In the genomic region with DNA sequence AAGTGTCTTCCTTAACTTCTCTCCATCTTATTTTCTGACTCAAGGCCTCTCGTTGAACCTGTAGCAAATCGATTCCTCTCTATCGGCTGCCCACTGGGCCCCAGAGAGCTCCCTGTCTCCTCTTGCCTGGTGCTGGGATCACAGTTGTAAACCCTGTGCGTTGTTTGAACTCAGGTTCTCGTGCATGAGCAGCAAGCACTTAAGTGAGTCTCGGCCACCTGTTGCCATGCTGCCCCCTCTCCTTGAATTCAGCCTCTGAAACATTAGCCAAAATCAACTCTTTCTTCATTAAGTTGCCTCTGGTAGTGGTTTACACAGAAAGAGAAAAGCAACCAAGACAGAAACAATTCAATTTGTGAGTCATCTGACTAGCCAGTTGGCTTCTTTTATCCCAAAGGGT, we compare ENCODE assay signal across 14 mouse cellular contexts.
DNase-seq lines count a peak whose midpoint lies in the region; ATAC-seq and TF ChIP-seq lines count a peak whose summit lies in the region.
"Had no signal": no experiment of that assay in that cellular context is flagged by ENCODE, and none has a peak within 500 bp of the region (broad histone marks: within the 10 kb centered on the region; RNA-seq: fewer than 3 reads in every experiment).

No protein-coding gene starts in this region.

- TF ChIP-seq EP300 in lung, postnatal 0 days (IDR thresholded peaks at IDR 0.05): no peak

- no peak for DNase-seq in forebrain, embryonic 10.5 days (ENCODE audit: extremely low spot score, low spot score)
- DNase-seq in forebrain, postnatal 0 days: no peak
- DNase-seq in heart, postnatal 25 days (ENCODE audit: low spot score): no peak
- no peak for DNase-seq in lung, embryonic 14.5 days
- DNase-seq in lung, postnatal 0 days (ENCODE audit: low spot score): no peak
- DNase-seq in spleen, postnatal 14 days (ENCODE audit: low spot score in 2 of 2): no peak
- DNase-seq: cerebellum, adult 9-11 months; right cerebral cortex, adult 18-20 months; thymus, postnatal 14 days had no signal

- H3K4me1 ChIP-seq in forebrain, embryonic 10.5 days: peaks cover 28% of the 10 kb centered on the region
- no peaks in the 10 kb centered on the region for H3K4me1 ChIP-seq in forebrain, postnatal 0 days (ENCODE audit: insufficient read depth)
- H3K4me1 ChIP-seq in heart, embryonic 15.5 days (replicated peaks): peaks cover 15% of the 10 kb centered on the region
- peaks cover 27% of the 10 kb centered on the region for H3K4me1 ChIP-seq in lung, embryonic 14.5 days (ENCODE audit: insufficient read depth)
- H3K4me1 ChIP-seq in lung, postnatal 0 days (ENCODE audit: insufficient read depth, low read depth, low read length): peaks cover 16% of the 10 kb centered on the region; the same call in 1 of the 2 replicates

- peak overlapping the region; percentile 37; the same call in 1 of the 2 replicates for H3K27ac ChIP-seq in forebrain, embryonic 10.5 days
- H3K27ac ChIP-seq in forebrain, postnatal 0 days (ENCODE audit: low read depth, low read length): no peak overlapping the region
- peak overlapping the region; percentile 69; the same call in 1 of the 2 replicates for H3K27ac ChIP-seq in heart, embryonic 15.5 days
- H3K27ac ChIP-seq in lung, embryonic 14.5 days (ENCODE audit: low read depth): peak overlapping the region; percentile 71
- no peak overlapping the region; the same call in 1 of the 2 replicates for H3K27ac ChIP-seq in lung, postnatal 0 days (ENCODE audit: low read length)
- H3K27ac ChIP-seq: kidney, postnatal 0 days had no signal

- intact Hi-C loops in heart, postnatal 25 days (cut with DNase I): loop anchor here (5.0 kb wide), 1 partner anchor 145 kb away; no protein-coding TSS in a partner anchor

- no peak for TF ChIP-seq CTCF in forebrain, postnatal 0 days (IDR thresholded peaks at IDR 0.05; ENCODE audit: low read depth)
- no peak for TF ChIP-seq CTCF in lung, embryonic 14.5 days (IDR thresholded peaks at IDR 0.05; ENCODE audit: low read depth)
- TF ChIP-seq CTCF in lung, postnatal 0 days (IDR thresholded peaks at IDR 0.05): no peak

- no peak overlapping the region for H3K9ac ChIP-seq in forebrain, postnatal 0 days
- H3K9ac ChIP-seq in heart, embryonic 15.5 days: no peak overlapping the region
- H3K9ac ChIP-seq in lung, embryonic 14.5 days: no peak overlapping the region
- H3K9ac ChIP-seq in lung, postnatal 0 days (replicated peaks; ENCODE audit: low read depth): no peak overlapping the region
- H3K9ac ChIP-seq: stomach, embryonic 15.5 days had no signal

- no peak for ATAC-seq in forebrain, postnatal 0 days
- ATAC-seq in heart, embryonic 15.5 days (replicated peaks; ENCODE audit: insufficient number of reproducible peaks, insufficient read depth, low FRiP score, low read depth): no peak
- no peak for ATAC-seq in lung, embryonic 14.5 days (ENCODE audit: insufficient read depth)
- ATAC-seq in lung, postnatal 0 days: no peak
- ATAC-seq: CD4-positive, CD25-positive, alpha-beta regulatory T cell, adult 4 months had no signal

- no peak for TF ChIP-seq POLR2A in myocyte (IDR thresholded peaks at IDR 0.05; ENCODE audit: insufficient read length, low read depth)

- no peak overlapping the region for H3K4me2 ChIP-seq in forebrain, postnatal 0 days (ENCODE audit: low read depth)
- no peak overlapping the region for H3K4me2 ChIP-seq in heart, embryonic 15.5 days
- H3K4me2 ChIP-seq in lung, embryonic 14.5 days: no peak overlapping the region
- no peak overlapping the region for H3K4me2 ChIP-seq in lung, postnatal 0 days (replicated peaks; ENCODE audit: low read depth, low read length)
- peak overlapping the region; percentile 32 for H3K4me2 ChIP-seq in myocyte (ENCODE audit: low read depth)
- H3K4me2 ChIP-seq: stomach, embryonic 15.5 days had no signal

- no peak overlapping the region for H3K4me3 ChIP-seq in forebrain, embryonic 10.5 days
- H3K4me3 ChIP-seq in forebrain, postnatal 0 days (ENCODE audit: low read depth, low read length): no peak overlapping the region
- H3K4me3 ChIP-seq in heart, embryonic 15.5 days: no peak overlapping the region
- no peak overlapping the region for H3K4me3 ChIP-seq in lung, embryonic 14.5 days (ENCODE audit: low read depth, low read length)
- no peak overlapping the region for H3K4me3 ChIP-seq in lung, postnatal 0 days (ENCODE audit: low read depth, low read length)
- H3K4me3 ChIP-seq in myocyte: no peak overlapping the region
- H3K4me3 ChIP-seq: stomach, embryonic 15.5 days had no signal

- 79% methylated on average over 6 of the region's 6 CpGs for WGBS in forebrain, embryonic 10.5 days
- 85% methylated on average over 6 of the region's 6 CpGs for WGBS in forebrain, postnatal 0 days
- 73% methylated on average over 6 of the region's 6 CpGs for WGBS in heart, embryonic 15.5 days
- 49% methylated on average over 6 of the region's 6 CpGs for WGBS in lung, embryonic 14.5 days
- WGBS in lung, postnatal 0 days: 45% methylated on average over 6 of the region's 6 CpGs

- H3ac ChIP-seq in myocyte (ENCODE audit: control insufficient read depth, insufficient read length): no peak overlapping the region

- no peaks in the 10 kb centered on the region for H3K27me3 ChIP-seq in forebrain, embryonic 10.5 days (ENCODE audit: poor library complexity, severe bottlenecking)
- H3K27me3 ChIP-seq in forebrain, postnatal 0 days (ENCODE audit: insufficient read depth, low read length): no peaks in the 10 kb centered on the region
- no peaks in the 10 kb centered on the region for H3K27me3 ChIP-seq in heart, embryonic 15.5 days
- no peaks in the 10 kb centered on the region for H3K27me3 ChIP-seq in lung, embryonic 14.5 days (ENCODE audit: insufficient read depth, low read length)
- H3K27me3 ChIP-seq in lung, postnatal 0 days (replicated peaks; ENCODE audit: insufficient read depth, low read length): no peaks in the 10 kb centered on the region
- H3K27me3 ChIP-seq in myocyte (ENCODE audit: control insufficient read depth, insufficient read depth, insufficient read length): no peaks in the 10 kb centered on the region
- H3K27me3 ChIP-seq: stomach, embryonic 15.5 days had no signal

- H3K9me3 ChIP-seq in forebrain, embryonic 10.5 days: no peaks in the 10 kb centered on the region
- no peaks in the 10 kb centered on the region for H3K9me3 ChIP-seq in forebrain, postnatal 0 days (ENCODE audit: low read length)
- H3K9me3 ChIP-seq in heart, embryonic 15.5 days (replicated peaks): no peaks in the 10 kb centered on the region
- H3K9me3 ChIP-seq in lung, embryonic 14.5 days (ENCODE audit: low read depth, low read length): peaks cover 4% of the 10 kb centered on the region; the same call in 1 of the 2 replicates
- no peaks in the 10 kb centered on the region for H3K9me3 ChIP-seq in lung, postnatal 0 days (ENCODE audit: low read length)
- H3K9me3 ChIP-seq: stomach, embryonic 15.5 days had no signal

- no peaks in the 10 kb centered on the region for H3K36me3 ChIP-seq in forebrain, embryonic 10.5 days (replicated peaks)
- no peaks in the 10 kb centered on the region for H3K36me3 ChIP-seq in forebrain, postnatal 0 days (ENCODE audit: insufficient read depth)
- H3K36me3 ChIP-seq in heart, embryonic 15.5 days: no peaks in the 10 kb centered on the region
- H3K36me3 ChIP-seq in lung, embryonic 14.5 days (ENCODE audit: insufficient read depth): no peaks in the 10 kb centered on the region
- H3K36me3 ChIP-seq in lung, postnatal 0 days (ENCODE audit: insufficient read depth, low read length): no peaks in the 10 kb centered on the region
- H3K36me3 ChIP-seq in myocyte (ENCODE audit: control insufficient read depth, insufficient read depth): no peaks in the 10 kb centered on the region
- H3K36me3 ChIP-seq: stomach, embryonic 15.5 days had no signal

- H3K79me2 ChIP-seq in myocyte (ENCODE audit: control insufficient read depth, insufficient read depth): no peaks in the 10 kb centered on the region

TF ChIP-seq in myocyte, 11 proteins besides CTCF, POLR2A, EP300 and RAD21:
- TF ChIP-seq POLR2AphosphoS2 (IDR thresholded peaks at IDR 0.05; ENCODE audit: insufficient read length, low read depth) (no peak), MYOG (IDR thresholded peaks at IDR 0.05; ENCODE audit: control insufficient read depth in 1 of 3, insufficient read depth in 1 of 3, insufficient read length in 2 of 3, low read depth in 2 of 3) (no peak), MAX (IDR thresholded peaks at IDR 0.05; ENCODE audit: low read depth) (no peak), MYOD1 (IDR thresholded peaks at IDR 0.05; ENCODE audit: control insufficient read depth in 1 of 3, insufficient read length in 2 of 3, low read depth in 2 of 3) (peak in 2 of 3 experiments; percentile 61 to 80), CEBPB (IDR thresholded peaks at IDR 0.05; ENCODE audit: insufficient read depth, poor library complexity, severe bottlenecking) (no peak), USF1 (IDR thresholded peaks at IDR 0.05; ENCODE audit: low read depth) (no peak), TCF12 (IDR thresholded peaks at IDR 0.05; ENCODE audit: insufficient read depth, poor library complexity, severe bottlenecking) (no peak), E2F4 (IDR thresholded peaks at IDR 0.05; ENCODE audit: insufficient read depth) (no peak)

Comparison
In these comparisons a context has a peak if more than half of its experiments do, and no peak if none do; other contexts are left out.
1. H3K27ac ChIP-seq: peak in forebrain, embryonic 10.5 days (single experiment), heart, embryonic 15.5 days (single experiment) and lung, embryonic 14.5 days (single experiment); none in forebrain, postnatal 0 days (single experiment) and lung, postnatal 0 days (single experiment).